Mouse (Mus musculus): Measurements from ENCODE around the gene Gprin1.
"Not testable (repeated sequence)": the region's sequence is repeated elsewhere in the genome, so short reads cannot be mapped to it uniquely, and the experiment has no call there.

The Gprin1 gene

DNA sequence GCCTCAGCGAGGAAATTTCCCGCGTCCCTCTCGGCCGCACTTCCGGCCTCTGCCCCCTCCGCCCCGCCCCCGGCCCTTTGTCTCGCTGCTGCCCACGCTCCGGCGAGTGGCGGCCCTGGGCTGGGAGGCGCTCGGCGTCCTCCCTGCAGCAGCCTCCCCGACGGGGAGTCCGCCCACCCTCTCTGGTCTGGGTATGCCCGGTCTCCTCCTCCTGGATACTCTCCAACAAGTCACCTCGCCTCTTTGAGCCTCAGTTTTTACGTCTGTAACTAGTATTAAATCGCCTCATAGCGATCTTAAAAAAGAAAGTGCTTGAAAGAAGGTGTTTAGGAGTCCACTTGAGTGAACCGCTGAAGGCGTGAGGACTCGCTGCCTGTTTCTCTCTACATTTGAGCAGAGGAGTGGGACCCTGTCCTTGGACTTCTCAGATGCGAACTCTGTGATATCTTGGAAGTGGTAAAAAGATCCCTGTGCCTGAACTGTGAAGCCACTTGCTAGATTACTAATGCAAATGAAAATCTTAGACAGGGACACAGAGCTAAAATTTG is at the start of gene Gprin1:
TSS of gene Gprin1 (minus strand) at position 11 of the 548 bp plus-strand sequence.
- DNase-seq (ENCODE audit: low spot score) = no peak

DNA sequence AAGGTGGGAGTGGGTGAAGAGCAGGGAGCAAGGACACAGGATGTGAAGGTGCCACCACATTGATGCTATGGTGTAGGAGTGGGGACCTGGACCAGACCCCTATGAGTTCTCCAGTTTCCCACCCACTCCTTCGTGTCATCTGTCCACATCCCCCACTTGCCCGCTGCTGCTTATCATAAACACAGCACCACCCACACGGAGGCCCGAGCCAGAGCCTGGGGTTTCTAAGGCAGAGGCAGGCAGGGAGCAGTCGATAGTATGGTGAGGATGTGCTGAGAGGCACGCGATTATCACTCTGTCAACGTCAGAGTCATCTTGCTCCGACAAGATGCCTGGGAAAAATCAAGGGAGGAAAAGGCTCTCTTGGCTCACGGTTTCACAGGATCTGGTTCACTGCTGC is 49.1 kb upstream of the Gprin1 start:
- no peak for DNase-seq (ENCODE audit: low spot score)

DNA sequence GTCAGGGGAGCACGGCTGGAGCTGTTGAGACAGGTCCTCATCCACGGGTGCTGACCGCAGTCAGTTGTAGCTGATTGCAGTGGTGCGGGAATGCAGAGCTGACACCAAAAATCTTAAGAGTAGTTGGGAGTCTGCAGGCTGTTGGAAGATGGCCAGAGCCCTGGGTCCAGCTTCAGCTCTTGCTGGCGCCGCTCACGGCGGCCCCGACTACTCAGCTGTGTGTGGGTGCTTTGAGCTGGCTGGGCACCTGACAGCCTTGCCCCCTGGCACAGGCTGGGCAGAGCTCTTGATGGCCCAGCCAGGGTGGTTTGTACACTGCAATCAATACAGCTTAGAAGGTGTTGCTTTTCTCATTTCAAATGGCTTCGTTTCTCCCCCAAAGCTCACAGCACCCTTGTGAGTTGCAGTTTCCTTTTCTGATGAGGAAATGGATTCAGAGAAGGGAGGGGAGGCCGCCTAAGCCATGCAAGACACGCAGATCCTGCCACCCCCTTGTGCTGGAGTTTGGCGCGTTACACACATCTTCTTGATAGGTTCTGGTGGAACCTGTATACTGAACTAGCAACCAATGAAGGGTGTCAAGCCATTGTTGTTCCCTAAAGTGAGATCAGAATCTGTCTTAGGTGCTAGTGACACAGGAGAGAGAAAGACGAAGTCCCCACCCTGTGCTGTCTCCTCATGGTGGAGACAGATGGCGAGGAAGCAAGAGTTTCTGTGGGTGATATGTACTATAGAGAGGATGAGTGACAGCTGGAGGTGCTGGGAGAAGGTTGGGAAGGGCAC is 48.4 kb upstream of the Gprin1 start:
- DNase-seq (ENCODE audit: low spot score) = no peak

DNA sequence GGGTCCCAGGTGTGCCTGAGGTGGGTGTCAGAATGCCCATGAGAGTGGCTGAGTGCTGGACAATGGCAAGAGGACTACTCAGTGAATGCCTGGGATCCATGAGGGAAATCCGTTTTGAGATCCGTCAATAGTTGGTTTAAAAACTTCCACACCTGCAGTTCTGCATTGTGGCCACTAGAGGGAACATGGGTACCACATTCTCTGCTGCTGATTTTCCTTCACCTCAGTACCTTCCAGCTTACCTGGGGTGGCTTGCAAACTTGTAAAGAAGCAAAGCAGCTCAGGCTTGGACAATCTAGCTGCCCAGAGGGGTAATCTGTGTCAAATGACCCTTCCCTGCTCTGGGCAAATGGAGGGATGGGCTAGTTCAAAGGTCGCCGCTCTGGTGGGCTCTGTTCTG is 47.7 kb upstream of the Gprin1 start:
- peak; percentile 23 for DNase-seq (ENCODE audit: low spot score)

DNA sequence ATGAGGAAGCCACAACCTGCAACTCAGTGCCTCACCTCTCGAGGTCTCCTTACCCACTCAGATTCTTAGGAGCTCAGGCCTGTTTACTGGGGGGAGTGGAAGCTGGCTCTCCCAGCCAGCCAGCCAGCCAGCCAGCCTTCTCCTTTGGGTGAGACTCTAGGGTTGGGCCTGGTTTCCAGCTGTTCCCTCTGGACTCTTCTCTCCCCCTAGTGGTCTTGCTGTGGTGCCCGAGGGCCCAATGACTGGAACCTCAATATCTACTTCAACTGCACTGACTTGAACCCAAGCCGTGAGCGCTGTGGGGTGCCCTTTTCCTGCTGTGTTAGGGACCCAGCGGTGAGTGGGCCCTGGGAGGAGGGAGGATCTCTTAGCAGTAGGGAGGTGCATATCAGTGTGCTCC is 45.2 kb upstream of the Gprin1 start:
- DNase-seq (ENCODE audit: low spot score) = no peak

DNA sequence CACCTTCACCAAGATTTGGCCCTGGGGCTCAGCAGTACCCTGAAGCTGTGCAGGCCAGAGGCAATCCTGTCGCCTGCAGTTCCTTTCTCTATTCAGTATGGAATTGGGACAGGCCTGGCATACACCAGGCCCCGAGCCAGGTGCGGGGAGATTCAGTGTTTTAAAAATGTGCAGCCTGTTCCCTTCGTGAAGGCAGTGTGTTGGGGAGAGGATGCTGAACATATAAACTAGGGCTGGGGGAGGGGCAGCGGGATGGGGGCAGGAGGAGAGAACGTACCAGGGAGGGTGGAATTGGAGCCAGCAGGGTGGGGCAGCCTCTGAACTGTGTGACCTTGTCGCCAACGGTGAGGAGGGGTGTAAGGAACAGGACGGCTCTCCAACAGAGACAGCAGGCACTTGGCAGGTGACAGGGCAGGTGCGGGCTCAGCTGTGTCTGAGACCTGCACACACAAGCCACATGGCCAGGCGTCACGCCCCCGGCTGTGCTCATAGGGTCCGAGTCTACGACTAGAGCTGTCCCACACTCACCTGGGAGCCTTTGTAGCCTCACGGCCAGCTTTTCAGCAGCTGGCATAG is 44.4 kb upstream of the Gprin1 start:
- no peak for DNase-seq (ENCODE audit: low spot score)

DNA sequence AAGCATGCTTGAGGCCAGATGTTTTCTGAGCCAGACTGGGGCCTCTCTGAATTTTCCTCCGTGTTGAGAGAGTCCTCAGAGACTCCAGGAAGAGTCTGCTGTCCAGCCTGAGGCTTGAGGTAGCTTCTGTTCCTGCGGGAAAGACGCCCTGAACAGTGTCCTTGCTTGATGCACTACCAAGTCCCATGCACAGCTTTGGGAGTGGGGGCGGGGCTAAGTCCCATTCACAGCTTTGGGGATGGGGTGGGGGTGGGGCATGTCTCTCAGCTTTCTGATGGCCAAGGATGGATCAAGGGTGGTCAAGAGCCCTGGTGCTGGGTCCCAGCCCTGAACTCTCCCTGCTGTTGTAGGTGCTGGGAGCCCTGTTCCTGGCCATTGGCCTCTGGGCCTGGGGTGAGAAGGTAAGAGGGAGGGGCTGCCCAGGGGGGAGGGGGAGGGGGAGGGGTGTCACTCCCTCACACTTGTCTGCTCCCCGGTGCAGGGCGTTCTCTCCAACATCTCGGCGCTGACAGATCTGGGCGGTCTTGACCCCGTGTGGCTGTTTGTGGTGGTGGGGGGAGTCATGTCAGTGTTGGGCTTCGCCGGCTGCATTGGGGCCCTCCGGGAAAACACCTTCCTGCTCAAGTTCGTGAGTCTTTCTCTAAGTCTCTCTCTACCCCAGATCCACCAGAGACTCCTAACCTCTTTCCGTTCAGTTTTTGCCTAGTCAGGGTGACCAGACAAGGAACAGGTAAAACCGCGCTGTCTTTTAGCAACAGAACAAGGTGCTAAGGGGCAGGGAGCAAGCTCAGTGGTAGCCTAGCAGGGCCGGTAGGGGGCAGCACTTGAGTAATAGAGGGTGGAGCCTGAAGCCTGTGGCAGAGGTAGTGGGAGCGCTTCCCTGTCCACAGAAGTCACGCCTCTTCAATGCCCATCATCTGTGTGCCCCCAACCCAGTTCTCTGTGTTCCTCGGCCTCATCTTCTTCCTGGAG is 42.9 kb upstream of the Gprin1 start:
- peak; percentile 33 for DNase-seq (ENCODE audit: low spot score)

DNA sequence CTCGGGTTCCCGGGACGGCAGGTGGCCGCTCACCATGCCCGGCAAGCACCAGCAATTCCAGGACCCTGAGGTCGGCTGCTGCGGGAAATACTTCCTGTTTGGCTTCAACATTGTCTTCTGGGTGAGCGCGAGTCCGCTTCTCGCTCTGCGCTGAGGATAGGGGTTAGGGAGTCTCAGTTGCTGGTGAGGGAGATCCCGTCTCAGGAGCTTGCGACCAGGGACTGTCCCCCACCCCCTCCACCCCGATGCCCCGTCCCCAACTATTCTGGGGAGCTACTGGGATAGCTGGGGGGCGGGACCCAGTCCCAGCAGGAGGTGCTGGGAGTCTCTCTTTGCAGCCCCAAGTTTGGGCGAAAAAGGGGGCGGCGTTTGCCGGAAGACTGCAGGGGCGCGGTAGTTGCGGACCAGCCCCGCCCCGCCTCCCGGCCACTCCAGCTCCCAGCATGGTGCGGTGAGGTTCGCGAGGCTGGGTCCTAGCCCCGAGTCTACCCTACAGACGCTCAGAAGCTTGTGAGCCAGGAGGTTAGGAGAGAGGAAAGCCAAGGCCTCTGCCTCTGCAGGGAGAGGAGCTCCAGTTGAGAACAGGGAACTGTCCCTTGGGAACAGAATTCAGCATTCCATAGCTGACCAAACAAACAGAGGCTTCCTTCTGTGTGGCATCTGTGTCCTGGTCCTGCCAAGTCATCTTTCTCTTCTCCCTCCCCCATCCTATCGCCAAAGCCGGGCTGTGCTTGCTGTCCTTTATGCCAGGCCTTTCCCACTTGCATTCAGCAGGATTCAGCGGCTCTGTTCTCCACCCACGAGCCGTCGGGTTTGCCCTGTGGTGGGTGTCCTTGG is 40.1 kb upstream of the Gprin1 start:
- DNase-seq (ENCODE audit: low spot score) = peak; percentile 67

DNA sequence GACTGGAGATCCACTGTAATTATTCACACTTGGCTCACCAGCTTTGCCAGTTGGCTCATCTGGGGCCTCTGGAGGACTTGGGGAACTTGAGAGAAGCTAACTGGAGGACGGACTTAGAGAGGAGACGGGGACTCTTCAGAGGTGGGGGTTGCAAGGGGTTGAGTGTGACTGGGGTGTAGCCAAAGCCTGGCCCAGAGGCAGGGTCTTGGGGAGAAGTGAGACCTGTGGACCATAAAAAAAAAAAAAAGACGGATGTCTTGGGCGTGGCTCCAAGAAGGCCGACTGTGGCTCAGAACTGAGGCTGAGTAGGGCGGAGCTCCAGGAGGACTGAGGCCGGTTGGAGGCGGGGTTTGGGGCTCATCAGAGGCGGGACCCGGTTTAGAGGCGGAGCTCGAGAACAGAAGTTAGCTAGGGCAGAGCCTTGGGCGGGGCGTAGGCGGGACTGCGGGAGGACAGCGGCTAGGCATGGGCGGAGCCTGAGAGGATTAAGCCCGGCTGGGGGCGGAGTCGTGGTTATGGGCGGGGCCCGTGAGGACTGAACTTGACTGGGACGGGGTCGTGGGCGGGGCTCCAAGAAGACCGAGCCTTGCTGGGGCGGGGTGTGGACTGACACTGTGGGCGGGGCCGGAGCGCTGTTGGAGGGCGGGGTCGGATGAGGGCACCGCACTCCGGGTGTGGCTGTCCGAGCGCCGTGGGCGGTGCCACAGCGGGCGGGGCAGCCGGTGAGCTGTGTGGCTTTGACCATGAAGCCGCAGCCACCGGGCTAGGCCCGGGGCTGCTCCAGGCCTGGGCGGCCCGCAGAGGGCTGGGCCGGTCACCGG is 39.3 kb upstream of the Gprin1 start, which contains the start of gene Tspan17:
TSS of gene Tspan17 (plus strand) at position 638 of the 821 bp plus-strand sequence.
- DNase-seq (ENCODE audit: low spot score) = peak; percentile 98

DNA sequence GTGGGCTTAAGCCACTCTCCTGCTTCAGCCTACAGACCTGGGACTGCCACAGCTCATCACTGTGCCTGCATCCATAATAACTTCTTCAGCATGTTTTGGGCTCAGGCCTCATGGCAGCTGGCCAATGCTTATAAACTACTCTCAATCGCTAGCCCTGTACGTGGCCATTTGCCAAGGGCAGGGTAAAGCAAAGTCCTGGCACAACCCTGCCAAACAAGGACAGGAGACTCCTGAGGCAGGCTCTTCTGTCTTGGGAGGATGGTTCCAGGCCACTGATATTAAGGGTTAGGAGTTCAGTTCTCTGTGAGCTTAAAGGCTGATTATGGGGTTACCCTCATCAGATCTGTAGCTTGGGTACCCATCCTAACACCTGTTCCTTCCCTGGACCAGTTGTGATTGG is 37.9 kb upstream of the Gprin1 start:
- not testable (repeated sequence) for DNase-seq (ENCODE audit: low spot score)

DNA sequence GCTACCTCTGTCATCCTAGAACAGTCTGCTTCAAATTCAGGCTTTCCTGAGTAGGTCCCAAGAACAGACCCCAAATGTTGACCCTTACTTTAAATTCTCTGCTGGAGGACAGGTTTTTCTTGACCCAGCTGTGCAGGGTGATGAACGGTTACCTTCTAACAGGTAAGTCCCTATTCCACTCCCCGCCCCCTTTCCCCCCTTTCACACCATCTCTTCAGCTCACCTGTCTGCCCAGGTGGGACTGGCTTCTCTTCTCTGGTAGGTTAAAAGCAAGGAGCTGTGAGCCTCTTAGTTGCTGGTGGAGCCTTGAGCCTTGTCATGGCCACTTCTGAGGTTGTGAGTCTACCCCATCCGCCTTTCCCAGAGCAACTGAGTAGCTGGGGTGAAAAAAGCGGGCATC is 34.0 kb upstream of the Gprin1 start, which contains the start of gene Eif4e1b:
TSS of gene Eif4e1b (plus strand) at position 301 of the 400 bp plus-strand sequence.
- DNase-seq (ENCODE audit: low spot score) = no peak

DNA sequence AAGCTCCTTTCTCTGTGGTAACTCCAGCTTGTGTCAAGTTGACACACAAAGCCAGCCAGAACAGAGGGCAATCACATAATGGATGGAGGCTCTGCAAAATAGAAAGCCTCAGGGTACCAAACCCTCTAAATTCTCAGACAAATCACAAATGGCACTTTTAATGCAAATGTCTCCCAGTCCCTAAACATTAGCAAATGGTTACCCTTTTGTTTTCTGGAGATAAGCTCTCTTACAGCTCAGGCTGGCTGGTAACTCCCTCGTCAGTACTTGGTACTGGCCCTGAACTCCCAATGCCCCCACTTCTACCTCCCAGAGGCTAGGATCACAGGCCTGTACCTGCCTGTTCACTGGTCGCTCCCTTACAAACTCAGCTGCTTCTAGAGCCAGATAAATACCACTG is 33.6 kb upstream of the Gprin1 start:
- DNase-seq (ENCODE audit: low spot score) = no peak

DNA sequence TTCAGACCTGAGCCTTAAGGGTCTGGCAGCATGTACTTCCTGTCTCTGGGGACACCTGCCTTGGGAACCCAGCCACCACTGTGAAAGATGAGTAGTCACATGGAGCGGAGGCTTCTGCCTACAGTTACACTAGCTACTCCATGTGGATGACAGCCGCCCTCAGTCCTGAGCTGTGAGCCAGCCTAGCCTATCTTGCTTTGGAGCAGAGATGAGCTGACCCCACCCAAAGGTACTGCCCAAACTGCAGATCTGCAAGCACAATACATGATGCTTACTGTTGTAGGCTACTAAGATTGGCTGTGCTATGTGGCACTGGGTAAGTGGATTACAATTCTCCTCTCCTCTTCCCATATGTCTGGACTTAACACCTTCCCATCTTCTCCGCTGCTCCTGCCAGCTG is 31.4 kb upstream of the Gprin1 start:
- no peak for DNase-seq (ENCODE audit: low spot score)

DNA sequence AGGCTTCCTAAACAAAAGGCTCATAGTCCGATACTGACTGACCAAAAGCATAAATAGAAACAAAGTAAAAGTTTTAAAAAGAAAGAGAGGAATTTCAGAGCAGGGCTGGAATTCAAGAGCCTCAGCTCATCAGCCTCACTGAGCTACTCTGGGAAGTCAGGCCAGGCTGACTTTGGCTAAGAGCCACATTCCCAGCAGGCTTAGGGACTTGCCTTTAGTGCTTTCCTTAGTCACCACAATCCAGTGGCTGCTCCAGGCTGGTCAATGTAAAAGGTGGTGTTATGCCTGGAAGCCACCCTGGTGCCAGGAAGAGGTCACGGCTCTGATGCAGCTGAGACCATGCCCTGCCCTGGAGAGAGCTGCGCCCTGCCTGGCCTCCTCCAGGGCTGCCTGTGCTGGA is 30.9 kb upstream of the Gprin1 start:
- no peak for DNase-seq (ENCODE audit: low spot score)

DNA sequence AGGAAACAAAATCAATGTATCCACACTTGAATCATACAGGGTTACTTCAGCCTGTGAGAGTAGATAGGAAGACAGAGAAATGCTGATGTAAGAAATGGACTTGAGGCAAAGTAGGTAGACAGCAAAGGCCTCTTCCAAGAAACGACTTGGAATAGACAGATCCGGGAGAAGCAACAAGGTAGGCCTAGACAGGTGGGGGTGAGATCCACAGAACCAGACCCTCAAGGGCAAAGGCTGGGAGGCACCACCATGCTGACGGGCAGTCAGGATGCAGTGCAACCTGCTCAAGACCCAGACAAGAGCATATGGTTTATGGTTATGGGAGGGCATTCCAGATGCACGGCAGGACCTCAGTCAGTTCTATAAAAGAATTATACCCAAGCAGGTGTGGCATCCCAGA is 17.3 kb upstream of the Gprin1 start:
- no peak for DNase-seq (ENCODE audit: low spot score)

DNA sequence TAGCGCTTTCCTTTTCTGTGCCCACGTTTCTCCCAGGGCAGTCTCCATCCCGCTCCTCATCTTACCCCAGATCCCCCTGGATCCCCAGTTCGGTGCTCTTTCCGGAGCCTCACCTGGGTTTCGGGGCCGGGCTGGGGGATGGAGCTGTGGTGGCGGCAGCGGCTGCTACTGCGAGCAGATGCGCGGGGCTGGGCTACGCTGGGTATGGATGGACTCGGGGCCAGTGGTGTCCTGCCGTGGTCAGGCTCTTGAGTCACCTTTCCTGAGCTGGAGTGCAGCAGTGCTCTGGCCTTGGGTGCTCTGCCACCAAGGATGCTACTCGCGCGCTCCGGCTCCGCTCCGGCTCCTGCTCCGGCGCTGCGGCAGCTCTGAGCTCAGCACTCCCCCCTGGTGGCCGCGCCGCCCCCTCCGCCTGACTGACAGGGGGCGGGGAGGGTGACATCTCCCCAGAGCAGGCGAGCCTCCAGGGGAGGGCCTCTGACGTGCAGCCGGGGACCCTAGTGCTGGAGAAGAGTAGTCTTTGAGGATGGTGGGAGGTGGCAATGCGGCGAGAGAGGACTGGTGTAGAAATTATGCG is 16.6 kb upstream of the Gprin1 start, which contains the start of gene Sncb:
TSS of gene Sncb (minus strand) at position 404 of the 577 bp plus-strand sequence.
- peak; percentile 29 for DNase-seq (ENCODE audit: low spot score)

DNA sequence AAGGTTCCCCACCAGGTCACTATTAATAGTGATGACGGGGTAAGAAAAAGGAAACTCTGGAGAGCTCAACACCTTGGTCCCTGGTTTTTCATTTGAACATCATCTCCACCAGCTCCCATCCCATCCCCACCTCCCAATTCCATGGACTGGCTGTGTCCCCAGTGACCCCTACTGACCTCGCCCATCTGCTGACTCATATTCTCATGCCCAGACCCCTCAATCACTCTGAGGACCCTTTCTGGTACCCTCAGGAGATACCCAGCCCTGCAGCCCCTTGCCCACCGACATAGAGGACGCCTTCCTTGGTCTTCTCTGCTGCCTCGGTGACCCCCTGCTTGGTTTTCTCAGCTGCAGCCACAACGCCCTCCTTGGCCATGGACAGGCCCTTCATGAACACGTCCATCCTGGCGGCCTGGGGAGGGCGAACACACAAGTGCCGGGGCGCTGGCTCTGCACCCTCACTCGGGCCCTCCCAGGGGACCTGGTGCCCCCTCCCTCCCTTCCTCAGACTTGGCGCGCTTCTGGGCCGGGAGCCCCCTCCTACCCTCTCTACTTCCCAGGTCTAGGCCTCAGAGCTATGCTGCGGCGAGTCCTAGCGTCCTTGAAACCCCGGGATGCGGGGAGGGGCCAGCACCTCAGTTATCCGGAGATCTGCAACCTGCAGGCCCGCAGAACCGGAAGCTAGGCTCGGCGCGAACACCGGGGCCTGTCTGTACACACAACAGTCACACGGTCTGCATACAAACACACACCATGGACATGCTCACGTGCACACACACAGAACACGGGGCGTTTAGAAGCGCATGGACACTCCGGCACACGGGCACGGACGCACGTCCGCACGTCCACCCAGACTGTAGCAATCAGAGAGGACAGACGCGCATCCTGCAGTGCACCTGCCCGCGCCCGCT is 15.9 kb upstream of the Gprin1 start:
- no peak for DNase-seq (ENCODE audit: low spot score)

DNA sequence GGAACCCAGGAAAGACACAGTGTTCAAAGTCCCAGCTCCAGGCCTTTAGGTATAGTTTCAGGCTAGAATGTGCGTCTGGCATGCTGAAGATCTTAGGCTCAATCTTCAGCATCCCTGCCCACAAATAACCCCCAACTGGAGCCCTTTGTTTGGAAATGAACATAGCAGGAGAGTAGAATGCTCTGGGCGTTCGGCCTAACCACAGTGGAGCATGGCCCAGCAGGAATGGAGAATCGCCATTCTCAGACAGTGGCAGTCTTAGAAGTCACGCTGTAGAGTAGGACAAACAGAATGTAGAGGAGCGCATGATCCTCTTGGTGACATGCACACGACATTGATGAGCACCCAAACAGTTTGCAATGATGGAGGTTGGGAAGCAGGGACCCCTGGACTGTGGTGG is 11.2 kb upstream of the Gprin1 start:
- no peak for DNase-seq (ENCODE audit: low spot score)
